Mouse (Mus musculus) ES-E14 (cell line): Measurements from ENCODE around the gene Btbd1. TPM values are rescaled to one million over a fixed set of nuclear protein-coding genes. Genes with fewer than 3 reads are reported as not detected.

Experiments used
- DNase-seq: peaks from one replicate; pipeline ENCODE4 v3.0.0-alpha.2; 2013; ENCODE audit warnings: low read depth, low spot score
- H3K27ac ChIP-seq: 2 replicates; pipeline ENCODE4 v1.5.1; 2012; ENCODE audit warnings: low read depth, mild to moderate bottlenecking, low read length, moderate library complexity, mixed read lengths; ENCODE audit not compliant: poor library complexity, insufficient read depth, severe bottlenecking
- H3K36me3 ChIP-seq: 2 replicates; pipeline ENCODE4 v1.6.1; 2012; ENCODE audit warnings: mild to moderate bottlenecking, low read length, moderate library complexity, mixed read lengths; ENCODE audit not compliant: control insufficient read depth, poor library complexity, insufficient read depth, severe bottlenecking
- H3K4me1 ChIP-seq, 2 experiments: fragments of 150-350 bp in 1 of 2; sonication (generic) in 1 of 2; 2 replicates each; pipeline ENCODE4 v1.6.1; 2012; ENCODE audit warnings: low read length in 2 of 2, mild to moderate bottlenecking in 1 of 2, mixed read lengths in 1 of 2; ENCODE audit not compliant: control insufficient read depth in 2 of 2, insufficient read depth in 2 of 2, poor library complexity in 1 of 2
- H3K4me3 ChIP-seq, 2 experiments: fragments of 150-350 bp in 1 of 2; sonication (generic) in 1 of 2; 2 replicates each; pipeline ENCODE4 v1.5.1; 2012; ENCODE audit warnings: low read length in 2 of 2, low read depth in 1 of 2, mild to moderate bottlenecking in 1 of 2, mixed read lengths in 1 of 2; ENCODE audit not compliant: insufficient read depth in 1 of 2, poor library complexity in 1 of 2, severe bottlenecking in 1 of 2
- H3K9ac ChIP-seq: 2 replicates; pipeline ENCODE4 v1.6.1; 2012; ENCODE audit warnings: low read depth, mild to moderate bottlenecking, low read length, mixed read lengths; ENCODE audit not compliant: poor library complexity, insufficient read depth, severe bottlenecking
- H3K9me3 ChIP-seq: fragments of 150-350 bp; sonication (generic); 2 replicates; pipeline ENCODE4 v1.6.1; 2012; ENCODE audit warnings: low read depth, mild to moderate bottlenecking, low read length; ENCODE audit not compliant: control insufficient read depth, insufficient read depth
- CHD2 ChIP-seq: IDR thresholded peaks from 2 replicates; pipeline ENCODE4 v1.6.1; 2014; ENCODE audit warnings: mild to moderate bottlenecking, low read depth, low read length, inconsistent platforms
- HCFC1 ChIP-seq: IDR thresholded peaks from 2 replicates; pipeline ENCODE4 v1.6.1; 2012; ENCODE audit warnings: low read length, inconsistent platforms, borderline replicate concordance; ENCODE audit not compliant: insufficient read depth
- MAFK ChIP-seq: IDR thresholded peaks from 2 replicates; pipeline ENCODE4 v1.6.1; 2014; ENCODE audit warnings: mild to moderate bottlenecking, low read depth, low read length, inconsistent platforms; ENCODE audit not compliant: insufficient read depth
- ZC3H11A ChIP-seq: IDR thresholded peaks from 2 replicates; pipeline ENCODE4 v1.6.1; 2012; ENCODE audit warnings: low read depth, mild to moderate bottlenecking, inconsistent platforms, low read length, borderline replicate concordance
- ZNF384 ChIP-seq: IDR thresholded peaks from 2 replicates; pipeline ENCODE4 v1.6.1; 2012; ENCODE audit warnings: low read depth, low read length, inconsistent platforms
- in situ Hi-C, 2 experiments: fragments of 600-800 bp; cut with MboI; formaldehyde crosslinking; loops; one replicate each; pipeline ENCODE4 v1.15.1; 2025; ENCODE audit warnings: low sequenced_read_pairs in 2 of 2, inconsistent platforms in 1 of 2; ENCODE audit not compliant: unreplicated experiment in 2 of 2
- total RNA-seq: library from RNA; depleted of rRNA; stranded (reverse); fragments of 300-350 nt; gene quantifications from 2 replicates; pipeline ENCODE4 v1.2.3, GENCODE M21; 2012

Btbd1 gene
- total RNA-seq, 1 experiment, result 28.2 TPM

DNA sequence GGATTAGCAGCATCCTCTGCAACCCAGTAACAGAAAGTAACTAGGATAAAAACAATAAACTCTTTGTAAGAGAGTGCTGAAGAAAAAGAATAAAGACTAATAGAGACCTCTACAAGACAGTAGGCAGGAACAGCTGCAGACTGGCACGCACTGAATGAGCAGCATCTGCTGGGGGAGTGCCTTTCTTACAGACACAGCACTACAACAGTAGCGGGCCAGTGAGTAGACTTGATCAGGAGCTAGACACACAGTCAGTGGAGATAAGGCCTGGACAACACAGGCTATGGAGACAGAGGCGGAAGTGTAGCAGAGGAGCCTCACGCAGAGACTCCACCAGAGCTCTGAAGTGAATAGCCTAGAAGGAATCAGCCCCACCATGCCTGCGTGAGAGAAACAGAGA, 23.2 kb downstream of the Btbd1 start:
- DNase-seq, result no peak
- in situ Hi-C loops, result no loop called here
- peak overlapping the region; percentile 17; the same call in 1 of the 2 replicates for H3K9ac ChIP-seq

GRCm38 (mm10) chr7:81789095-81789757, 40.0 kb downstream of the Btbd1 start, which contains the start of gene 3110040N11Rik:
Gene 3110040N11Rik (minus strand): TSS chr7:81789478.
- Histone ChIP-seq H3K36me3 (no peaks in the 10 kb centered on the region), H3K9me3 (no peaks in the 10 kb centered on the region), H3K4me1 (peaks cover 0 to 4% of the 10 kb centered on the region in 2 experiments; a peak in 1 of 4 replicates), H3K27ac (peak within 1 kb of the TSS; percentile 70), H3K4me3 (peak within 1 kb of the TSS; percentile 74 to 80), H3K9ac (peak within 1 kb of the TSS; percentile 90)
- TF ChIP-seq HCFC1 (peak; percentile 39; the same call in 1 of the 2 replicates), CHD2 (no peak)
- peak; percentile 73 for DNase-seq
- in situ Hi-C loops, result no loop called here

More for the DNA sequence above, 23.2 kb downstream of the Btbd1 start:
- no peak overlapping the region for H3K27ac ChIP-seq
- peaks cover 3% of the 10 kb centered on the region for H3K36me3 ChIP-seq
- H3K9me3 ChIP-seq, result no peaks in the 10 kb centered on the region
- no peak overlapping the region for H3K4me3 ChIP-seq
- TF ChIP-seq CHD2 (no peak), ZC3H11A (no peak), ZNF384 (no peak), HCFC1 (no peak), MAFK (no peak)
- H3K4me1 ChIP-seq, result no peaks in the 10 kb centered on the region

- H3K4me3 ChIP-seq, result peak overlapping the region; percentile 74 to 80
- no peaks in the 10 kb centered on the region for H3K9me3 ChIP-seq
- H3K27ac ChIP-seq, result no peak overlapping the region; the same call in 1 of the 2 replicates
- in situ Hi-C loops, result no loop called here
- no peak for DNase-seq
- H3K36me3 ChIP-seq, result no peaks in the 10 kb centered on the region
- H3K4me1 ChIP-seq, result peaks cover 0 to 4% of the 10 kb centered on the region in 2 experiments; a peak in 1 of 4 replicates
- TF ChIP-seq ZNF384 (no peak), MAFK (no peak), ZC3H11A (no peak), HCFC1 (no peak), CHD2 (no peak)
- peak overlapping the region; percentile 84; the same call in 1 of the 2 replicates for H3K9ac ChIP-seq
Measured at GRCm38 (mm10) chr7:81788536-81788935, 40.7 kb downstream of the Btbd1 start.

- TF ChIP-seq MAFK (no peak), ZNF384 (no peak), HCFC1 (no peak), ZC3H11A (no peak)
- no peaks in the 10 kb centered on the region; the same call in 1 of the 2 replicates for H3K36me3 ChIP-seq
- DNase-seq, result no peak
- in situ Hi-C loops, result no loop called here
- peaks cover 0 to 7% of the 10 kb centered on the region in 2 experiments; a peak in 1 of 4 replicates for H3K4me1 ChIP-seq
- H3K9ac ChIP-seq, result no peak overlapping the region
- H3K9me3 ChIP-seq, result no peaks in the 10 kb centered on the region
- no peak overlapping the region for H3K4me3 ChIP-seq
- no peak overlapping the region for H3K27ac ChIP-seq
Measured at GRCm38 (mm10) chr7:81777667-81778218, 51.5 kb downstream of the Btbd1 start.
